Mouse (Mus musculus): ENCODE data around the gene Gm17334. TPM values are rescaled to one million over a fixed set of nuclear protein-coding genes. Genes with fewer than 3 reads are reported as not detected.
A peak's percentile ranks its signal among the peaks of the same experiment; 100 is the strongest.

Gene Gm17334
- total RNA-seq, 2 experiments from 2014 or later: 0.30 TPM; not detected in 1

GRCm38 (mm10) chr11:53774659-53775255 is 1.8 kb upstream of the Gm17334 start:
- intact Hi-C loops (cut with DNase I): no loop called here
- DNase-seq: no peak

- no peak for DNase-seq
- intact Hi-C loops (cut with DNase I): no loop called here
These were observed 814 bp upstream of the Gm17334 start for GRCm38 (mm10) chr11:53773641-53774360.

- no peak for DNase-seq
- intact Hi-C loops (cut with DNase I): no loop called here
These were observed 451 bp downstream of the Gm17334 start for GRCm38 (mm10) chr11:53772536-53772935.

GRCm38 (mm10) chr11:53771001-53771744 is 1.8 kb downstream of the Gm17334 start:
- no peak for DNase-seq
- intact Hi-C loops (cut with DNase I): no loop called here

- intact Hi-C loops (cut with DNase I): no loop called here
- DNase-seq: peak; percentile 83 to 87
These were observed 2.7 kb downstream of the Gm17334 start for GRCm38 (mm10) chr11:53770125-53770791.

GRCm38 (mm10) chr11:53769760-53770124 is 3.2 kb downstream of the Gm17334 start, which contains the start of gene Irf1:
Gene Irf1 (plus strand): TSS chr11:53770014.
- intact Hi-C loops (cut with DNase I): no loop called here
- peak; percentile 94 to 95 for DNase-seq

- intact Hi-C loops (cut with DNase I): no loop called here
- DNase-seq: no peak
These were observed 3.8 kb downstream of the Gm17334 start for GRCm38 (mm10) chr11:53769185-53769576.

- DNase-seq: no peak
- intact Hi-C loops (cut with DNase I): no loop called here
These were observed 4.4 kb downstream of the Gm17334 start for GRCm38 (mm10) chr11:53768422-53769184.

- no peak for DNase-seq
These were observed 8.4 kb downstream of the Gm17334 start for GRCm38 (mm10) chr11:53764581-53764980.

GRCm38 (mm10) chr11:53763496-53764140 is 9.4 kb downstream of the Gm17334 start:
- intact Hi-C loops (cut with DNase I): no loop called here
- peak; percentile 94 to 97 for DNase-seq

More at GRCm38 (mm10) chr11:53764581-53764980, 8.4 kb downstream of the Gm17334 start:
- intact Hi-C loops (cut with DNase I): no loop called here

GRCm38 (mm10) chr11:53762827-53763495 is 10.0 kb downstream of the Gm17334 start:
- DNase-seq: peak; percentile 89
- intact Hi-C loops (cut with DNase I): no loop called here

- intact Hi-C loops (cut with DNase I): no loop called here
- no peak for DNase-seq
These were observed 10.6 kb downstream of the Gm17334 start for GRCm38 (mm10) chr11:53762426-53762825.

GRCm38 (mm10) chr11:53761822-53762221 is 11.2 kb downstream of the Gm17334 start:
- peak; percentile 82 to 85 for DNase-seq
- intact Hi-C loops (cut with DNase I): no loop called here

GRCm38 (mm10) chr11:53761284-53761683 is 11.7 kb downstream of the Gm17334 start:
- intact Hi-C loops (cut with DNase I): no loop called here
- no peak for DNase-seq

GRCm38 (mm10) chr11:53759545-53760406 is 13.2 kb downstream of the Gm17334 start:
- peak in 1 of 2 experiments; percentile 47 for DNase-seq
- intact Hi-C loops (cut with DNase I): no loop called here

- intact Hi-C loops (cut with DNase I): loop anchor here (1.0 kb wide), 1 partner anchor 91 kb away; no protein-coding TSS in a partner anchor
- peak; percentile 43 to 51 for DNase-seq
These were observed 14.1 kb downstream of the Gm17334 start for GRCm38 (mm10) chr11:53758791-53759351.

- intact Hi-C loops (cut with DNase I): loop anchor here (1.0 kb wide), 1 partner anchor 92 kb away; no protein-coding TSS in a partner anchor
- peak in 1 of 2 experiments; percentile 47 for DNase-seq
These were observed 15.0 kb downstream of the Gm17334 start for GRCm38 (mm10) chr11:53758033-53758432.

- no peak for DNase-seq
- intact Hi-C loops (cut with DNase I): loop anchor here (1.0 kb wide), 1 partner anchor 93 kb away; no protein-coding TSS in a partner anchor
These were observed 15.4 kb downstream of the Gm17334 start for GRCm38 (mm10) chr11:53757612-53758011.

All from heart, postnatal 10 days (tissue).